Mouse (Mus musculus): ENCODE measurements around the gene Shld2. TPM values are rescaled to one million over a fixed set of nuclear protein-coding genes. Genes with fewer than 3 reads are reported as not detected.

Gene Shld2
- polyA plus RNA-seq, 1 experiment from 2014 or later = 9.0 TPM

DNA sequence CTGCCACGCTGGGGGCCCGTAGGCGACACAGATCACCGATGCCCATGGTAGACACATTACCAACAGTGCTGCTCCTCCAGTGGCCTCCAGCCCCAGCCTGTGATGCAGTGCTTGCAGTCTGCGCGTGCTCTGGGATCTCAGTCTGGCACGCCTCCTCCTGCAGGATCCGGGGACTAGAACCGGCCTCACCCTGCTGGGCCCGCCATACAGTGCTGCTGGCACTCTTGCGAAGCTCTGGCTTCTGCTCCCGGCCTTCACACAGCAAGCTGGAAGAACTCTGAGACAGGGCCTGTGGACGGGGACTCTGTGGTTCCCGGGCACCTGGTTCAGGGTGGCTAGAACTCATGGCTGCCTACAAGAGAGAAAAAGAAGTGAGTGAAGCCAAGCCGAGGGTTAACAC, 114.8 kb downstream of the Shld2 start:
- 86% methylated on average over 15 of the region's 15 CpGs for WGBS

DNA sequence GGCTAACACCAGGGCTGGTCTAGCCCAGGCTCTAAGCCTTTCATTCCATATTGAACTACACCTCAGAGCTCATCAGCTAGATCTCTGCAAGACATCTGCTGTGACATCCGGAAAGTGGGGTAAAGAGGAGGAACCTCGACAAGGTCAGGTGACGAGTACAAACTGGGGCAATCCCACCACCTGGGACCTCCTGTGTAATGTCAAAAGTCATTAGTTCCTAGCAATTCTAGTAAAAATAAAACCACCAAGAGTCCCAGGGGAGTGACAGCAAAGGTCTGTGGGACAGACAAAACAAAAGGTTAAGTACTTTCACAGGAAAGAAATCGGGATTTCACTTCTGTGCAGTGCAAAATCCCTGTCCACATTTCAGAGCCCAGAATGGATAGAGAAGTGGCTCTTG, 116.4 kb downstream of the Shld2 start:
- Histone ChIP-seq H3K4me1 (peaks cover 28% of the 10 kb centered on the region), H3K27ac (no peak overlapping the region)
- WGBS = 74% methylated on average over 4 of the region's 4 CpGs

More for the DNA sequence above, 114.8 kb downstream of the Shld2 start:
- no peak for DNase-seq (ENCODE audit: low spot score)
- peaks cover 29% of the 10 kb centered on the region for H3K4me1 ChIP-seq
- H3K4me3 ChIP-seq = no peak overlapping the region
- no peaks in the 10 kb centered on the region for H3K9me3 ChIP-seq
- no peaks in the 10 kb centered on the region for H3K36me3 ChIP-seq
- H3K27ac ChIP-seq = no peak overlapping the region
- H3K27me3 ChIP-seq (ENCODE audit: insufficient read depth, poor library complexity, severe bottlenecking) = peaks cover 42% of the 10 kb centered on the region

DNA sequence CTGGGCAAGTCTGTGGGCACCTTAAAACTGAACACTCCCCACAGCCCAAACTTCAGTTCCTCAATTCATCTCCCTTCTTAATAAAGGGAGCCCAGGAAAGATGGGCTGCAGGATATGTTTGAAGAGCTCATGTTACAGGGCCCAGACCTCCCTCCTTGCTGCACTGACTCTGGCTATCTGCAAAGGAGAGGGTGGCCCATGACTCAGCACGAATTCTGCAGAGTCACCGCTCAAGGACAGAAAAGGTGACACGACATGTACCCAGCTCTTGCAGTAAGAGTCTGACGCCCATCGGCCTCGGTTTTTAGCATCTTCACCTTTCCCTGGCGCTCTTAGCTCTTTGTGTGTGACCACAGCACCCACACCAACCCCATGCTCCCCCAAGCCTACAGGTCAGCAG, 119.9 kb downstream of the Shld2 start:
- Histone ChIP-seq H3K4me3 (no peak overlapping the region), H3K4me1 (peaks cover 12% of the 10 kb centered on the region; the same call in 1 of the 2 replicates), H3K36me3 (no peaks in the 10 kb centered on the region), H3K27me3 (ENCODE audit: insufficient read depth, poor library complexity, severe bottlenecking) (peaks cover 22% of the 10 kb centered on the region; the same call in 1 of the 2 replicates), H3K27ac (peak overlapping the region; percentile 29; the same call in 1 of the 2 replicates), H3K9me3 (no peaks in the 10 kb centered on the region)
- 62% methylated on average over 7 of the region's 7 CpGs for WGBS
- peak; percentile 88 for DNase-seq (ENCODE audit: low spot score)

More for the DNA sequence above, 116.4 kb downstream of the Shld2 start:
- Histone ChIP-seq H3K36me3 (no peaks in the 10 kb centered on the region), H3K27me3 (ENCODE audit: insufficient read depth, poor library complexity, severe bottlenecking) (peaks cover 26% of the 10 kb centered on the region; the same call in 1 of the 2 replicates), H3K4me3 (no peak overlapping the region), H3K9me3 (no peaks in the 10 kb centered on the region)
- no peak for DNase-seq (ENCODE audit: low spot score)

DNA sequence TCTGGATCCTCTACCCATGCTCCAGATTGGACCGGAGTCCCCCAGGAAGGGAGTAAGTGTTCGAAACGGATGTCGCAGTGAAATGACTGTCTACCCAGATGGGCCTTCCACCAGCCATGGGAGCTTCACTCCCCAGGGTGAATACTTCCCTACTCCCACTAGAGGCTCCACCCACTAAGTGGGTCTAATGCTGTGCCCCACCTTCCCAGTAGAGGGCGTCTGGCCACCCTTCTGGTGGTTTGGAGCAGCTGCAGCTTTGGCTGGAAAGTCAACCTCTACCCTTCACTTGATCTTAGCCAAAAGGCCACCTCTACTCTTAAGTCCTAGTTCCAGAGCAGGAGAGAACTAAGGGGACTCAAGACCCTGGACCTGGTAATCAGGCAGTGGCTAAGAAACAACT, 121.7 kb downstream of the Shld2 start:
- no peak overlapping the region for H3K4me3 ChIP-seq
- H3K27ac ChIP-seq = no peak overlapping the region
- peaks cover 12% of the 10 kb centered on the region; the same call in 1 of the 2 replicates for H3K4me1 ChIP-seq
- H3K9me3 ChIP-seq = no peaks in the 10 kb centered on the region
- H3K36me3 ChIP-seq = no peaks in the 10 kb centered on the region
- DNase-seq (ENCODE audit: low spot score) = no peak
- 0 out of 2 replicates have a peak, but pooled peaks cover 9% of the 10 kb centered on the region for H3K27me3 ChIP-seq (ENCODE audit: insufficient read depth, poor library complexity, severe bottlenecking)
- WGBS = 67% methylated on average over 5 of the region's 5 CpGs

Other genes starting within 250 kb of the Shld2 start
- gene Anxa8, start 224.5 kb downstream of the Shld2 start, polyA plus RNA-seq (2016; fragmentation: Nextera tagmentation; extraction: Ambion mirVana) = 0.49 and 0.53 TPM in 2 replicates
- not detected in 2 replicates for gene A630023A22Rik, start 207.7 kb downstream of the Shld2 start, polyA plus RNA-seq (2016; fragmentation: Nextera tagmentation; extraction: Ambion mirVana)
- 0.04 and 0.05 TPM in 2 replicates for gene Npy4r, start 158.0 kb downstream of the Shld2 start, polyA plus RNA-seq (2016; fragmentation: Nextera tagmentation; extraction: Ambion mirVana)
- 0.17 and 0.46 TPM in 2 replicates for gene Gprin2, start 108.8 kb downstream of the Shld2 start, polyA plus RNA-seq (2016; fragmentation: Nextera tagmentation; extraction: Ambion mirVana)
- gene Syt15, start 90.9 kb downstream of the Shld2 start, polyA plus RNA-seq (2016; fragmentation: Nextera tagmentation; extraction: Ambion mirVana) = 0.29 and 0.52 TPM in 2 replicates
- gene Glud1, start 234 bp upstream of the Shld2 start, polyA plus RNA-seq (2016; fragmentation: Nextera tagmentation; extraction: Ambion mirVana) = 66.6 and 87.3 TPM in 2 replicates
- gene Fam25c, start 44.9 kb upstream of the Shld2 start, polyA plus RNA-seq (2016; fragmentation: Nextera tagmentation; extraction: Ambion mirVana) = not detected in 2 replicates
- 2.3 and 4.6 TPM in 2 replicates for gene Sncg, start 64.3 kb upstream of the Shld2 start, polyA plus RNA-seq (2016; fragmentation: Nextera tagmentation; extraction: Ambion mirVana)
- gene Mmrn2, start 65.0 kb upstream of the Shld2 start, polyA plus RNA-seq (2016; fragmentation: Nextera tagmentation; extraction: Ambion mirVana) = 13.9 and 23.7 TPM in 2 replicates
- 48.0 and 48.9 TPM in 2 replicates for gene Bmpr1a, start 192.8 kb upstream of the Shld2 start, polyA plus RNA-seq (2016; fragmentation: Nextera tagmentation; extraction: Ambion mirVana)
- gene 9230112D13Rik, start 212.3 kb upstream of the Shld2 start, polyA plus RNA-seq (2016; fragmentation: Nextera tagmentation; extraction: Ambion mirVana) = not detected in 2 replicates